Mouse (Mus musculus) limb, embryonic 14.5 days (tissue): ENCODE data around the gene Dbn1. TPM values are rescaled to one million over a fixed set of nuclear protein-coding genes. Genes with fewer than 3 reads are reported as not detected.

Experiments used
- ATAC-seq: fragments of 200-750 bp; cut with Nextera tagmentation; 2 replicates; pipeline ENCODE4 v1.8.0; 2017; ENCODE audit warnings: low read depth, moderate number of reproducible peaks, moderate TSS enrichment; ENCODE audit not compliant: low FRiP score
- DNase-seq: peaks from one replicate; pipeline ENCODE4 v3.0.0-alpha.2; 2015; ENCODE audit warnings: low spot score
- H3K27ac ChIP-seq: fragments of 300-500 bp; sonication (generic); replicated peaks from 2 replicates; pipeline ENCODE4 v1.5.1; 2014; ENCODE audit warnings: low read depth, mild to moderate bottlenecking, low read length, moderate library complexity, mixed read lengths
- H3K27me3 ChIP-seq: fragments of 300-500 bp; sonication (generic); 2 replicates; pipeline ENCODE4 v1.6.1; 2014; ENCODE audit warnings: low read length, mixed read lengths; ENCODE audit not compliant: control insufficient read depth, insufficient read depth
- H3K36me3 ChIP-seq: fragments of 300-500 bp; sonication (generic); 2 replicates; pipeline ENCODE4 v1.6.1; 2014; ENCODE audit warnings: mild to moderate bottlenecking, low read length, moderate library complexity, mixed read lengths; ENCODE audit not compliant: control insufficient read depth, insufficient read depth
- H3K4me1 ChIP-seq: fragments of 300-500 bp; sonication (generic); 2 replicates; pipeline ENCODE4 v1.6.1; 2014; ENCODE audit warnings: antibody characterized with exemption, low read length, mixed read lengths; ENCODE audit not compliant: control insufficient read depth, insufficient read depth
- H3K4me2 ChIP-seq: fragments of 300-500 bp; sonication (generic); replicated peaks from 2 replicates; pipeline ENCODE4 v1.6.1; 2014; ENCODE audit warnings: low read depth, mild to moderate bottlenecking, low read length, moderate library complexity; ENCODE audit not compliant: severe bottlenecking
- H3K4me3 ChIP-seq: fragments of 300-500 bp; sonication (generic); replicated peaks from 2 replicates; pipeline ENCODE4 v1.5.1; 2014; ENCODE audit warnings: low read length
- H3K9ac ChIP-seq: fragments of 300-500 bp; sonication (generic); 2 replicates; pipeline ENCODE4 v1.6.1; 2014; ENCODE audit warnings: mild to moderate bottlenecking, low read depth, low read length, moderate library complexity; ENCODE audit not compliant: severe bottlenecking
- H3K9me3 ChIP-seq: fragments of 300-500 bp; sonication (generic); 2 replicates; pipeline ENCODE4 v1.6.1; 2016; ENCODE audit warnings: low read length; ENCODE audit not compliant: control insufficient read depth
- POLR2A ChIP-seq: fragments of 200-500 bp; IDR thresholded peaks from 2 replicates; pipeline ENCODE4 v1.8.0; 2012; ENCODE audit warnings: inconsistent platforms, mild to moderate bottlenecking, moderate library complexity, borderline replicate concordance; ENCODE audit not compliant: insufficient read depth, insufficient read length; ENCODE audit errors: extremely low read depth
- WGBS: fragments of 180-500 bp; shearing (Covaris S2); extraction: QIAGEN DNeasy Blood & Tissue Kit; methylation state at CpG from one replicate; pipeline ENCODE4 v1.1.7; 2014; 5-methylcytosine and 5-hydroxymethylcytosine counted together
- polyA plus RNA-seq, 2 experiments: library from polyadenylated mRNA; depleted of rRNA in 1 of 2; stranded (reverse) in 1 of 2; unstranded in 1 of 2; fragments of >200 nt; fragmentation: Nextera tagmentation in 1 of 2; extraction: Ambion mirVana in 1 of 2; gene quantifications; 2 replicates each; pipeline versions ENCODE4 v1.2.1 to v1.2.3; 2012 to 2014

Dbn1 gene
- polyA plus RNA-seq, 2 experiments, result 153 to 266 TPM

- Histone ChIP-seq H3K27ac (peak within 1 kb of the TSS; percentile 79), H3K4me3 (peak within 1 kb of the TSS; percentile 88), H3K36me3 (peaks cover 22% of the 10 kb centered on the region), H3K4me2 (peak within 1 kb of the TSS; percentile 88), H3K4me1 (peaks cover 24% of the 10 kb centered on the region), H3K9me3 (no peaks in the 10 kb centered on the region), H3K9ac (peak within 1 kb of the TSS; percentile 87), H3K27me3 (no peaks in the 10 kb centered on the region)
- peak; percentile 99 for TF ChIP-seq POLR2A
- peak; percentile 71 for ATAC-seq
- WGBS, result under 1% methylated on average over 46 of the region's 55 CpGs
- DNase-seq, result peak; percentile 81
Observed at GRCm38 (mm10) chr13:55513111-55513748, 25.3 kb upstream of the Dbn1 start, which contains the start of gene Pdlim7. Gene Pdlim7 (minus strand): TSS chr13:55513676.

GRCm38 (mm10) chr13:55512379-55513031, 24.6 kb upstream of the Dbn1 start:
- Histone ChIP-seq H3K4me3 (peak overlapping the region; percentile 88), H3K4me2 (peak overlapping the region; percentile 88), H3K4me1 (peaks cover 24% of the 10 kb centered on the region), H3K27me3 (no peaks in the 10 kb centered on the region), H3K9ac (peak overlapping the region; percentile 87), H3K9me3 (no peaks in the 10 kb centered on the region), H3K36me3 (peaks cover 29% of the 10 kb centered on the region), H3K27ac (peak overlapping the region; percentile 79)
- no peak for TF ChIP-seq POLR2A
- peak; percentile 51; the same call in 1 of the 2 replicates for ATAC-seq
- peak; percentile 68 for DNase-seq
- 2% methylated on average over 25 of the region's 25 CpGs for WGBS

- Histone ChIP-seq H3K4me1 (peaks cover 24% of the 10 kb centered on the region), H3K36me3 (peaks cover 39% of the 10 kb centered on the region), H3K9ac (0 out of 2 replicates have a peak overlapping the region, but pooled peaks have one; percentile 34), H3K27ac (peak overlapping the region; percentile 82), H3K9me3 (no peaks in the 10 kb centered on the region), H3K4me2 (peak overlapping the region; percentile 88), H3K27me3 (no peaks in the 10 kb centered on the region), H3K4me3 (peak overlapping the region; percentile 88)
- DNase-seq, result no peak
- ATAC-seq, result no peak
- no peak for TF ChIP-seq POLR2A
- WGBS, result 24% methylated on average over 5 of the region's 5 CpGs
Observed at GRCm38 (mm10) chr13:55511492-55511861, 23.6 kb upstream of the Dbn1 start.

- TF ChIP-seq POLR2A, result no peak
- Histone ChIP-seq H3K36me3 (peaks cover 45% of the 10 kb centered on the region), H3K27me3 (no peaks in the 10 kb centered on the region), H3K4me3 (peak overlapping the region; percentile 88), H3K9ac (peak overlapping the region; percentile 34; the same call in 1 of the 2 replicates), H3K4me2 (peak overlapping the region; percentile 88), H3K9me3 (no peaks in the 10 kb centered on the region), H3K27ac (peak overlapping the region; percentile 82), H3K4me1 (peaks cover 24% of the 10 kb centered on the region)
- 11% methylated on average over 6 of the region's 6 CpGs for WGBS
- DNase-seq (peak; percentile 91), ATAC-seq (peak; percentile 77)
Observed at GRCm38 (mm10) chr13:55510668-55511491, 23.0 kb upstream of the Dbn1 start.

GRCm38 (mm10) chr13:55510332-55510667, 22.4 kb upstream of the Dbn1 start:
- peak overlapping the region; percentile 88 for H3K4me3 ChIP-seq
- peak; percentile 17 for ATAC-seq
- 34% methylated on average over 3 of the region's 3 CpGs for WGBS

More at GRCm38 (mm10) chr13:55510332-55510667, 22.4 kb upstream of the Dbn1 start:
- Histone ChIP-seq H3K9me3 (no peaks in the 10 kb centered on the region), H3K4me1 (peaks cover 24% of the 10 kb centered on the region), H3K9ac (no peak overlapping the region), H3K27ac (peak overlapping the region; percentile 26; the same call in 1 of the 2 replicates), H3K4me2 (peak overlapping the region; percentile 88), H3K27me3 (no peaks in the 10 kb centered on the region), H3K36me3 (peaks cover 51% of the 10 kb centered on the region)
- no peak for TF ChIP-seq POLR2A
- DNase-seq, result no peak
